ENCODE assay signal across 30 mouse cellular contexts in the genomic region with DNA sequence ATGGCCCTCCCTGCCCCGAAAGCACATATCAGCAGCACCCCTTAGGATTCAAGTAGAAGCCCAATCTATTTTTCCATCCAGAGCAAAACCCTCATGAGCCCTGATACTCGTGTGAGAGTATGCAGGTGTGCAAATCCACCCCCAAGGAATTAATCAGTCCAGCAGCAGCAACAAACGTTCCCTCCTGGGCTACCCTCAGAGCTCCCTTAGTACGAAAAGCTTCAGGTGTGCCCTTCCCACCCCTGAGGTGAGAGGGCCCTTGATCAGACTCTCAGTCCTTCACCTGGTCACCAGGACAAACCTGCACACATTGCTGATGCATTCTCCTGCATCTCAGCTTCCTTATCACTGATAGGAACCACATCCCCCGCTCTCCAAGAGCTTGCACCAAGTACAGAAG. TPM values are rescaled to one million over a fixed set of nuclear protein-coding genes. Genes with fewer than 3 reads are reported as not detected.
"Had no signal": no experiment of that assay in that cellular context is flagged by ENCODE, and none has a peak within 500 bp of the region (broad histone marks: within the 10 kb centered on the region; RNA-seq: fewer than 3 reads in every experiment).

No protein-coding gene starts in this region.

- H3K4me2 ChIP-seq: embryonic facial prominence, embryonic 12.5 days; embryonic facial prominence, embryonic 13.5 days; embryonic facial prominence, embryonic 15.5 days; forebrain, embryonic 12.5 days; forebrain, embryonic 13.5 days; forebrain, embryonic 15.5 days had no signal

- H3K27ac ChIP-seq: embryonic facial prominence, embryonic 10.5 days; embryonic facial prominence, embryonic 12.5 days; embryonic facial prominence, embryonic 13.5 days; embryonic facial prominence, embryonic 15.5 days; forebrain, embryonic 10.5 days; forebrain, embryonic 12.5 days; forebrain, embryonic 13.5 days; forebrain, embryonic 15.5 days; gastrocnemius, adult 2 months had no signal

- DNase-seq: cerebellum, adult 2 months; cerebellum, adult 8-10 months; cerebellum, adult 9-10 months; cerebellum, adult 9-11 months; cerebellum, postnatal 10 days; cerebellum, postnatal 14 days; cerebellum, postnatal 25 days; cerebellum, postnatal 36 days; embryo, embryonic 11 days; forebrain, postnatal 0 days; gastrocnemius, adult 2 months; gastrocnemius, postnatal 10 days; gastrocnemius, postnatal 14 days; gastrocnemius, postnatal 25 days; gastrocnemius, postnatal 36 days; heart, adult 11 months; heart, adult 18-20 months had no signal

- ATAC-seq: forebrain, embryonic 13.5 days; forebrain, embryonic 14.5 days; forebrain, embryonic 15.5 days; forebrain, embryonic 16.5 days; forebrain, postnatal 0 days had no signal

- H3K4me3 ChIP-seq: embryonic facial prominence, embryonic 10.5 days; embryonic facial prominence, embryonic 12.5 days; embryonic facial prominence, embryonic 13.5 days; embryonic facial prominence, embryonic 15.5 days; erythroblast, embryonic 14.5 days; forebrain, embryonic 10.5 days; forebrain, embryonic 12.5 days; forebrain, embryonic 13.5 days; forebrain, embryonic 15.5 days; gastrocnemius, adult 2 months had no signal

- H3K9ac ChIP-seq: embryonic facial prominence, embryonic 12.5 days; embryonic facial prominence, embryonic 13.5 days; embryonic facial prominence, embryonic 15.5 days; forebrain, embryonic 12.5 days; forebrain, embryonic 13.5 days; forebrain, embryonic 15.5 days; forebrain, postnatal 0 days had no signal

- H3K4me1 ChIP-seq: embryonic facial prominence, embryonic 12.5 days; embryonic facial prominence, embryonic 13.5 days; forebrain, embryonic 10.5 days; forebrain, embryonic 12.5 days; forebrain, embryonic 13.5 days; forebrain, embryonic 15.5 days had no signal

- H3K27me3 ChIP-seq: embryonic facial prominence, embryonic 12.5 days; embryonic facial prominence, embryonic 13.5 days; embryonic facial prominence, embryonic 15.5 days; forebrain, embryonic 12.5 days; forebrain, embryonic 13.5 days; forebrain, embryonic 15.5 days had no signal

- H3K36me3 ChIP-seq: embryonic facial prominence, embryonic 10.5 days; forebrain, embryonic 10.5 days; forebrain, embryonic 12.5 days; forebrain, embryonic 15.5 days had no signal

- H3K9me3 ChIP-seq: embryonic facial prominence, embryonic 10.5 days; embryonic facial prominence, embryonic 12.5 days; embryonic facial prominence, embryonic 13.5 days; embryonic facial prominence, embryonic 15.5 days; forebrain, embryonic 10.5 days; forebrain, embryonic 12.5 days; forebrain, embryonic 13.5 days; forebrain, embryonic 15.5 days had no signal

RNA-seq across cellular contexts. Expression of a gene that starts 37.9 kb away (rescaled TPM):
- total RNA-seq: common myeloid progenitor, adult 5-6 weeks; granulocyte monocyte progenitor cell, adult 5-6 weeks had no signal
- polyA plus RNA-seq: erythroblast, embryonic 14.5 days had no signal
